Mouse (Mus musculus) cerebellum, postnatal 36 days (tissue): Measurements from ENCODE around the gene Irgc1.
"Not testable (repeated sequence)": the region's sequence is repeated elsewhere in the genome, so short reads cannot be mapped to it uniquely, and the experiment has no call there.

ENCODE experiments used
- DNase-seq, 2 experiments: peaks; one replicate each; pipeline ENCODE4 v3.0.0; 2021 to 2022; ENCODE audit warnings: mixed read lengths in 2 of 2

Gene Irgc1

DNA sequence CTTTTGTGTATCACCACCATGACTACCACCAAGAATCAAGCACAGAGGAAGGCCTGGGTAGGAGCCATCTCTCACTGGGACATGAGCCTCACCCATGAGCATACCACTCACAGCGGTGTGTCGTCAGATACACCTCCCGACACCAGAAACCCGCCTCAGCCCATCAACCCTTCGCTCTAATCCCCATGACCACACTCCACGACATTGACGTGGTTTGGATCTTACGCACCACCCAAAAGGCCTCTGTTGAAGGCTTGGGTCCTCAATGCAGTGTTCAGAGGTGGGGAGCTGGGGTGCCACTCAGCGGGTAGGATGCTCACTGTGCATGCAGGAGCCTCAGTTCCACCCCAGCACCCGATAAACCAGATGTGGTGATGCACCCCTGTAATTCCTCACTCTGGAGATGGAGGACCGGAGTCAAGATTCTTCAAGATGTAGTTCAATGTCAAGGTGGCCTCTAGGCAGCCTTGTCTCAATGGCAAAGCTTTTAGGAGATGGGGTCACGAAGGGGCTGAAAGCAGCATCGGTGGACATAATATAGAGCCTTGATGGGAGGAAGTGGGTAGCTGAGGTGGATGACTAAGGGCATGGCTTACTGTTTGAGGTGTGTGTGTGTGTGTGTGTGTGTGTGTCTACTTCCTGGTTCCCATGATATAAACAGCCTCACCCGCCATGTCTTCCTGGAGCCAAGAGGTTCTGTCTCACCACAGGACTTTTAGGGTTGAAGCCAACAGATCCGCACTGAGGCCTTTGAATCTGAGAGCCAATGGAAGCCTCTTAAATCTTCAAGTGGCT, 21.3 kb downstream of the Irgc1 start:
- DNase-seq = no peak

DNA sequence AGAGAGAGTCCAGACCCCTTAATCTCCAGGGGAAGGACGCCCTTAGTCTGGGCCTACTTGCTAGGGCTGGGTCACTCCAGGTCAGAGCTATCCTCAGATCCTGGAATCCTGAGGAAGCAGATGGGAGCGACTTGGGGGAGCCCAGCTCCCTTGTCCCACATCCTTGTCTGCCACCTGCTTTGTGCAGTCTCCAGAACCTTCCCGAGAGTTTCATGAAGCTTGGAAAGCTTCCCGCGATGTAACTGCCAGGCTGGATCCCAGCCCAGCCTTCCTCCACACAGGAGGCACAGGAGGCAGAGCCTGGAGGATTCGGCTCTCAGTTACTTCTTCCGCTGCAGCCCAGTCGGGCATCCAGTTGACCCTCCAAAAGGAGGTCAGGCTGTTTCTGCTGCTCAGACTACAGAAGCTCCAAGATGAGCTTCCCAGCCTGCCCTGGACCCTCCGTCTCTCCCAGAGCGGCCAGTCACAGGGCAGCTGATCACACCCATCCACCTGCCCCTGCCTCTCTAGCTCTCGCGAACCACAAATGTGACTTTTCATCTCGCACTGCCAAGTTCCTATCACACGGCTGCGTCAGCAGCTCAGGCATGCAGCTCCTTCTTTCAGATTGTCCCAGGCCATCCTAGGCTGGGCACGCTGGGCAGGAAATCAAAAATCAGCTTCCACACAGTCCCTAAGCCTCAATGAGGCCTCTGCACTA, 22.5 kb downstream of the Irgc1 start:
- DNase-seq = peak; percentile 94 to 96

DNA sequence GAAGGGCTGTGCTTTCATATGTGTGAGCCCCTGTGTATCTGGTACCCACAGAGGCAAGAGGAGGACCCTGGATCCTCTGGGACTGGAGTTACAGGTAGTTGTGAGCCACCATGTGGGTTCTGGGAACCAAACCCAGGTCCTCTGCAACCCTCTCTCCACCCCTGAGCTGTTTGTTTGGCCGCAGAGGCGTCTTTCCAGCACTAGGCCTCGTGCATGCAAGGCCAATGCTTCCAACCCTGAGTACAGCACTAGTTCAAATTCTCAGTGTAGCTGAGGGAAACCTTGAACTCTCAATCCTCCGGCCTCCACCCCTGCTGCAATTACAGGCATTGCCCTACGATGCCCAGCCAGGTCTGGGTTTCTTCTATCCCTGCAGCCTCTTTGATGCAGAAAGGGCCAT, 23.4 kb downstream of the Irgc1 start:
- no peak for DNase-seq

DNA sequence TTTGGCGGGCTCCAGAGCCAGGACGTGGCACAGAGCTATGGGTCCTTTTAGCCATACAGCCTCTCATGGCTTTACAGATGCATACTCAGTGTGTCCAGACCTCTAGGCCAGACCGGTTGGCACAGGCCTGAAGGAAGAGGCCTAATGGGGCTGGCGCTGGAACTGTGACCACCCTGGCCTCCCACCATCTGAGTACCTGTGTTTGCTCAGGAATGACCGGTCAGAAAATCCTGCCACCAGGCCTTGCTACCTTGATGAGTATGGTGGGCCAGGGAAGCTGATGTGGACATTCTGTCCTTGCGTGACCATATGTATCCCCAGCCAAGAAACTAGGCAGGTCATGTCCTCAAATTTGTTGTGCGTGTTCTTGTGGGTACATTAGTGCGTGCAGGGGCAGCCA, 24.9 kb downstream of the Irgc1 start:
- no peak for DNase-seq

DNA sequence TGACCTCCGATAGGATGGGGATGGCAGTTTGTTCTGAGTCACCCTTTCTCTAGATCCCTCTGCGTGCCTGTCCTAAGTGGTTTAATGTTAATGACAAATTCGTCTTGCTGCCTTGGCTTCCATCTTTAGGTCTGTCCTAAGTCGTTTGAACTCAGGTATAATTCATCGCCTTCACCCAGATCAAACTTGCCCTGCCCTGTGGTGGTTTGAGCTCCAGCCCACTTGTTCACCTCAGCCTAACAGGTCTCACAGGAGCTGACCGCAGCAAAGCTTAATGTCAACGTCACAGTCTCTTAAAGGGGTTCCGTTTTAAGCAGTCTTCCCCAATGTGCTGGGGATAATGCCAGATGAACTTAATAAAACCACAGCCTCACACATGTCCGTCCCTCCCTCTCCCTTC, 26.2 kb downstream of the Irgc1 start:
- DNase-seq = no peak

DNA sequence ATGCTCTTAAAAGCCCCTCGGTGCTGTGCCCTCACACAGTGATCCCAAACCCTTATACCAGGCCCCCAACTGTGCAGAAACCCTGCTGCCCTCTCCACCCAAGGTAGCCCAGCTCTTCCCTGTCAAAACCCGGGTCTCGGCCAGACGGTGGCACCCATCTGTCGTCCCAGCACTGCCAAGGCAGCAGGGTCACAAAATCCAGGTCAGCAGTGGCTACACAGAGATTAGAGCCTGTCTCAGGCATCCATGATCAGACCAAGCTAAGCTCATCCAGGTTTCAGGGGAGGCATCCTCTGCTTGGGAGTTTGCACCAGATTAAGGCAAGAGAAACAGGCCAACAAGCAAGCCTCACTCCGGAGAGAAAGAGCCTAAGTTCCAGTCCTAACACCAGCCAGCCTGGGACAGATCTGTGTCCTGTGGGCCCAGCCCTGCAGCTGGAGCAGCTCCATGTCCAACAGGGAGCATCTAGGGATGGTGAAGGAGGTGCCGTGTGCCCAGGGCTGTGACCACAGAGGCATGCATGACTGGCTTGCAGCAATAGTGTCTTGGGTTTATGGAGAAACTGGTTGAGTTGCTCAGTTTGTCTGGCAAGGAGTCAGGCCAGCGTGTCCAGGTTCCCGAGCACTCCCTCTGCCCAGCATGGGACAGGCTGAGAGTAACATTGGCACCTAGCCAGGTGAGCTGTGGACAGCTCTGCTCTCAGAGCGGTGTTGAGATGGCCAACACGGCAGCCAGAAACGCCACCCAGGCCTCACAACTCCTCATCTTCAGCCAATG, 28.0 kb downstream of the Irgc1 start:
- DNase-seq = peak; percentile 77 to 82

DNA sequence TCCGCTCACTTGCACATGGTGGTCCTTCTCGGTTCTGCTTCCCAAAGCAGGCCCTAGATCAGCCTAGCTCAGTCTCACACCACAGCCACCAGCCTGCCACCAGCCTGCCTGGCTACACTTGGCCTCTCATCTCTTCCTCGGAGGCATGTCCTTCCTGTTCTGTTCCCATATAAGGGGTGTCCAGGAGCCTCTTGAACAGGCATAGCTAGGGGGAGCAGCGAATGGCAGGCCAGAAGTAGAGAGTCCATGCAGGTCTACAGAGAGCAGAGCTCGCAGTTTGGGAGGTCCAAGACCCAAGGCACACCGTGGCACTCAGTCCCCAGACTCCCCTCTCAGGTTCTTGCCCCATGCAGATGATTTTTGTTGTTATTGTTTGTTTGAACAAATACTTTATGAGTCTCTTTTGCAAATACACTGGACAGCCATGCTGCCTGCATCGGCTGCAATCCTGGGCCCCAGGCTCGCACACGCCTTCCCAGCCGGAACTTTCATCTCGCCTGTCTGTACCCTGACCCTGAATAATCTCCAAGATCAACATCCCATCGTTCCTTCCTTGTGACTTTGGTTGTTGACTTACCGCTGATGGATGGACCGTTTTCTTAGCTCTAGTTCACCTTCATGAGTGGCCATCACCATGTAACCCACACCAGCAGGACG, 28.9 kb downstream of the Irgc1 start:
- DNase-seq = no peak

DNA sequence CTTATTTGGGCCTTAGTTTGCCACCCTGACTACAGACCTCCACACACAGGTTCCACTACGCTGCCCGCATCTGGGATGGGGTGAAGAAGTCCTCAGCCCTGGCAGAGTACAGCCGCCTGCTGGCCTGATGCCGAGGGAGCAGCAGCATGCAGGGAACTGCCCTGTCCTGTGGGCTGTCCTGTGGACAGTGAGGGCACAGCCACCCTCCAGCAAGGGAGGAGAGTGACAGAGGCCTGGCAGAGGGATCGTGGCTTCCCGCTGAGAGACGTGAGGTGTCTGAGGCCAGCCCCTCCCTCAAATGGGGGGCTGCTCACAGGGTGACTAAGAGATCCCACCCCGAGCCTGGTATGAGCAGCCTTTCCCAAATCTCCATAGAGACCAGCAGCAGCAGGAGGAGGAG, 29.8 kb downstream of the Irgc1 start:
- DNase-seq = peak; percentile 41 to 64

DNA sequence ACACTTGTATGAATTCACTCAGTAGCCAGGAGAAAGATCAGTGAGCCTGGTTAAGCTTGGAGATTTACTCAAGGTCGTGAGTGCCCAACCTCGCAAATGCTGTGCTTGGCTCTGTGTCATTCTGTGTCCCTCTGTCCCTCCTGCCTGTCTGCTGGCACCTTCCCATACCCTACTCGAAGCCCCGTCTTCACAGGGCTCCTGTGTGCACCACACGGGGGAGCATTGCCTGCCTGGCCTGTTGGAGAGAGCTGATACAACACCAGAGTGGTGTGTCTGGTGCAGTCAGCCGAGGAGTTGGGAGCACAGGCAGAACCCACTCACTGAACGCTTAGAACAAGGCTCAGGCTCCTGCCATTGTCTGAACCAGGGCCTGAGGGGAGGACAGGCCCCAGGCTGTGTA, 30.4 kb downstream of the Irgc1 start:
- no peak for DNase-seq

DNA sequence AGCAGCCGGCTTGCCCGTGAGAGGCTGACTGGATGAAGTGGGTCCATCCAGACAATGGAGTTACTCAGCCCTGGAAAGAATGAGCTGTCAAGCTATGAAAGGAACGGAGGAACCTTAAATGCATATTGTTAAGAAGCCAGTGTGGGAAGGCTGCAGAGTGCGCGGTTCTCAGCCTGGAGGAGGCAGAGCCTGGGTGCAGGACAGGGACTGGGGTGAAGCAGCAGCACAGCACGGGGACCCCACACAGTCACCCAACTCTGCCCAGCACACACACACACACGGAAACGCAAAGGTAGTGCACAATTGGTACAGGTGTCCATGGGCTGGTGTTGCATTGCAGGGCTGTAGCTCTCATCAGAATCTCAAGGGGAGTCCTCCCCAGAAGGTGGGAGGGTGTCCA, 32.5 kb downstream of the Irgc1 start:
- no peak for DNase-seq

DNA sequence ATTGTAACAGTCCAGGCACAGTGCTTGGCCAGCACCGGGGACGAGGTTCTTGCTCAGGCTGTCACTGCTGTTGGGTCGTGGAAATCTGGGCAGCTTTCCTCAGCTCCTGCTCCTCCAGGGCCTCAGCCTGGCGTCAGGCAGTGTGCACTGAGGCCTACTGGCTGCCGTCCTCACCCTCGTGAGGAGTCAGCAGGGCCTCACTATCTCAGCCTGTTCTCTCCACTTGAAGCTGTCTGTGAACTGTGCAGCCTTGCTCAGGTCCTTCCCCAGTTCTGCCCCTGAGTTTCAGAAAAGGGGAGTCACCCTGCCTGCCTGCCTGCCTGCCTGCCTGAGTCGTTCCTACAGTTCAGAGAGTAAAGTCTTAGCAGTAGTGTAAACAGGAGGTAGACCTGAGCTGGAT, 36.8 kb downstream of the Irgc1 start:
- no peak for DNase-seq

DNA sequence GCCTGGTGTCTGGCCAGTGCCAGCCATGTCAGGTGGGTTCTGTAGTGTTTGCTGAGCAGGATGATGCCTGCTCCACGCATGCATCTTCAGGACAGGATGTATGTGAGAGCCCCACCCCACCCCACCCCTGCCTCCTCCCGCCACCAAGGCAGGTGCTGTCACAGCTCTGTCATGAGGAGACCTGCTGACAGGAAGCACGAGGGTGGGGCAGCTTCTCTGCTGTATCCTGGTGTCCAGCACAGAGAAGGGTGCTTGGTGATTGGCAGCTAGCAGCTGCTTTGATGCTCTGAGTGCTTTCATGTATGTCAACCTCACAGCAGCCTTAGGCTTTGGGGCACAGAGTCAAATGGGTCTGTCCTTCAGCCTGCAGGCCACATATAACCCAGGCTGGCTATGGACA, 38.5 kb downstream of the Irgc1 start:
- no peak for DNase-seq

DNA sequence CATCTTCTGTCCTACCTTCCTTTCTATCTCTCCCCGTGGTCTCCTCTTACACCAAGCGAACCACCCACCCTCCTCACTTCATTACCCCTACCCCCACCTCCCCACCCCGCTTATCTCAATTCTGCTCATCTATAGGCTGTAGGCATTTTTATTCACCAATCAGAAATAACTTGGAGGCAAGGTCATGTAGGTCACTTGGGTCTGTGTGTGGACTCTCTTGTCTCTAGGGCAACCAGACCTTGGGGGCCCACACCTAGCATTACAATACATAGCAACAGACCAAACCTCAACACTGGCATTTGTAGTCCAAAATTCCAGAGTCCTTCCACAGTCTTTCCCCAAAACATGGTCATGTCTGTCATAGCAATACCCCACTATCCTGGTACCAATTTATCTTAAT, 41.3 kb downstream of the Irgc1 start:
- no peak for DNase-seq

DNA sequence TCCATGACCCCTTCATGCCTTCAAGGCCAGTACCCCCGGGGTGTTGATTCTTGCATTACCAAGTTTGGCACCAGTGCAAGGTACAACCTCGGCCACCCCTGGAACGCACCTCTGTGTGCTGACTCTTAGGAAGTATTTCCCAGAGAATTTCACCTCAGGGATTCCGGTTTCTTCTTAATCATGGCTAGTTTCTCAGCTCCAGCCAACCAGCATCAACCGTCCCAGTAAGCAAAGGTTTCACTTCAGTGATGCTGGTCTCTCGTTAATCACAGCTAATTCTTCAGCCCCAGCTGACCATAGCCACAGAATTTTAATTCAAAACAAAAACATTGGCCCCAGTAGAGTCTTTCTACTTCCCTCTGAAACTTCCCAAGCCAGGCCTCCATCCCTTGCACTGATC, 42.0 kb downstream of the Irgc1 start:
- no peak for DNase-seq

DNA sequence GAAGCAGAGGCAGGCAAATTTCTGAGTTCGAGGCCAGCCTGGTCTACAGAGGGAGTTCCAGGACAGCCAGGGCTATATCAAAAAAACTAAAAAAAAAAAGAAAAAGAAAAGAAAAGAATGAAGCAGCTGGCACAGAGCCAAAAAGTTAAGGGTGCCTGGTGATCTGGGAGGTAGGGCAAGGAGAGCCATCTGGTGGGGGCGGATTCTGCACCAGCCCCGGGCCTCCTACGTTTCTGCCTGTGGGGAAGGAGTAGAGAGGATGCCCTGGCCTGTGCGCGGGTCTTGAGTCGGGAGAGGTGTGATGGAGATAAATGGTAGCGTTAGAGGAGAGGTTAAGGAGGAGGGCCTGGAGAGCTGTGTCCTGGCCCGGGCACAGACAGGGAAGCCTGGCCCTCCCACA, 43.9 kb downstream of the Irgc1 start:
- DNase-seq = no peak

DNA sequence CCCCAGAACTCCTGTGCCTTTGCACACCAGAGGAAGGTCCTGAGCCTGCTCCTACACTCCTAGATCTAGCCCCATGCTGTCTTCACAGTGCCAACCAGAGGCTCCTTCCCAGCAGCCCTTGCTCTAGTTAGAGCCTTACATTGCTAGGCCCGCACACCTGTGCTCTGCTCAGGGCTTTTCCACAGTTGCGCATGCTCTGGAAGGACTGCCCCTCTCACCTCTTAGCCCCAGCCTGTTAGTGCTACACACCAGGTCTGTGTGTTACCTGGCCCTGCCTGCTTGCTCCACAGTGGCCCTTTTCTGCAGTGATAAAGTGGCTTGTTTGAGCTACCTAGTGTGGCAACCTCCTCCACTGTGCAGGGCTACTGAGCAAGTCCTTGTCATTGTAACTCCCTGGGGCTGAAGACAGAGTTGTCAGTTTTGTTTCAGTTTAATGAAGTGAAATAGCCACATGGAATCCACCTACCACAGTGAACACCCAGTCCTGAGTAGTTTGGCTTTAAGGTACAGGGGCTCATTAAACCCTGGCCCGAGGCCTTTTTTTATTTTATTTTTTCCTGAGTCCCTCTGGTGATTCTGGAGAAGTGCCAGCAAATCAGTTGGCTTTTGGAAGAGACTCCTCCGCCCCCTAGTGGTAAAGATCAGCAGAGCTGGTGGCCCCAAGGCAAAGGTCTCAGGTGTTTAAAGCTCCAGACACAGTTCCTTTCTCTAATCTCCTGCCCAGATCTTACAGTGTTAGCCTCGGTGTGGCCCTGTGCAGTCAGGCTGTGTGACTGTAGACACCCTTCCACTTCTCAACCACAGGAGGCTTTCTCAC, 45.4 kb downstream of the Irgc1 start:
- DNase-seq = peak; percentile 76 to 85

DNA sequence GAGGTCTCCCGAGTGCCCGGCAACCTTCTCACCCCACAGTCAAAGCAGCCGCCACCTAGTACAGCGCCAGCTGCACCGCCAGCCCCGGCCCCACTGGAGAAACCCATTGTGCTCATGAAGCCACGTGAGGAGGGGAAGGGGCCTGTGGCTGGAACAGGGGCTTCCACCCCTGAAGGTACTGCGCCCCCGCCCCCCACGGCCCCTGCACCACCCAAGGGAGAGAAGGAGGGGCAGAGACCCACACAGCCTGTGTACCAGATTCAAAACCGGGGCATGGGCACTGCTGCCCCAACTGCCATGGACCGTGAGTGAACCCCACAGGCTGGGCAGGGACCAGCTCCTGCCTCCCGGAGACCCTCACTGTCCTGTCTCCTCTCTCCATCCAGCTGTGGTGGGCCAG, 46.4 kb downstream of the Irgc1 start:
- DNase-seq = no peak

DNA sequence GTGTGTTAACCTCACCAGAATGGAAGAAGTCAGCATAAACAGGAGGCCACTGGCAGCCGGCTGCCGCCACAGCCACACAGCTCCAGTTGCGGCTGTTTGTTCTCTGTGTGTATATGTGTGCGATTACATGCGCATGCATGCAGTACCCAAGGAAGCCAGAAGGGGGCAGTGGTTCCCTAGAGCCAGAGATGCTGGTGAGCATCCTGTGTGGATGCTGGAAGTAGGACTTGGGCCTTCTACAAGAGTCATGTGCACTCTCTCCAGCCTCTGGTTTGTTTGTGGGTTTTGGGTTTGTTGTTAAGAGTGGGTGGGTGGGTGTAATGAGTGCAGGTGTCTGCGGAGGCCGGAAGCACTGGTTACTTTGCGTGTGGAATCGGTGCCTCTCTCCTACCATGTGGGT, 49.2 kb downstream of the Irgc1 start:
- DNase-seq = no peak

DNA sequence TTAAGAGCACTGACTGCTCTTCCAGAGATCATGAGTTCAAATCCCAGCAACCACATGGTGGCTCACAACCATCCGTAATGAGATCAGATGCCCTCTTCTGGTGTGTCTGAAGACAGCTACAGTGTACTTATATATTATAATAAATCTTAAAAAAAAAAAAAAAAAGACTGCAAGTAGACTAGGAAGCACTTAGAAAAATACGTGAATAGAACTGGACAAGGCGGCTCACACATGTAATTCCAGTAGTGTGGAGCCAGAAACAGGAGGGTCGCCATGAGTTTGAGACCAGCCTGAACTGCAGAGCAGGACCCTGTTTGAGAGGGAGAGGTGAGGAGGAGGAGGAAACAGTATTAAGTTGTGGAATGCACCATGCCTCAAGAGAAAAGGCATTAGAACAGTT, 51.6 kb downstream of the Irgc1 start:
- not testable (repeated sequence) for DNase-seq

DNA sequence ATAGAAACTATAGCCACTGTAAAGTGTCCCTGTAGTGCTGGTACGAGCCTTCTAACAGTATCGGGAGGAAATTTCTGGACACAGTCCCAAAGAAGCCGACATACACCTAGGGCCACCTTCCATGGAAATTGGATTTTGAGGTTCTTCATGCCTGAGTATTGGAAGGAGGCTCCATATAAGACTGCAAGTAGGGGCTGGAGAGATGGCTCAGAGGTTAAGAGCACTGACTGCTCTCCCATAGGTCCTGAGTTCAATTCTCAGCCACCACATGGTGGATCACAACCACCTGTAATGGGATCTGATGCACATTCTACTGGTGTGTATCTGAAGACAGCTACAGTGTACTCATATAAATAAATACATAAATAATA, 52.0 kb downstream of the Irgc1 start:
- no peak for DNase-seq

DNA sequence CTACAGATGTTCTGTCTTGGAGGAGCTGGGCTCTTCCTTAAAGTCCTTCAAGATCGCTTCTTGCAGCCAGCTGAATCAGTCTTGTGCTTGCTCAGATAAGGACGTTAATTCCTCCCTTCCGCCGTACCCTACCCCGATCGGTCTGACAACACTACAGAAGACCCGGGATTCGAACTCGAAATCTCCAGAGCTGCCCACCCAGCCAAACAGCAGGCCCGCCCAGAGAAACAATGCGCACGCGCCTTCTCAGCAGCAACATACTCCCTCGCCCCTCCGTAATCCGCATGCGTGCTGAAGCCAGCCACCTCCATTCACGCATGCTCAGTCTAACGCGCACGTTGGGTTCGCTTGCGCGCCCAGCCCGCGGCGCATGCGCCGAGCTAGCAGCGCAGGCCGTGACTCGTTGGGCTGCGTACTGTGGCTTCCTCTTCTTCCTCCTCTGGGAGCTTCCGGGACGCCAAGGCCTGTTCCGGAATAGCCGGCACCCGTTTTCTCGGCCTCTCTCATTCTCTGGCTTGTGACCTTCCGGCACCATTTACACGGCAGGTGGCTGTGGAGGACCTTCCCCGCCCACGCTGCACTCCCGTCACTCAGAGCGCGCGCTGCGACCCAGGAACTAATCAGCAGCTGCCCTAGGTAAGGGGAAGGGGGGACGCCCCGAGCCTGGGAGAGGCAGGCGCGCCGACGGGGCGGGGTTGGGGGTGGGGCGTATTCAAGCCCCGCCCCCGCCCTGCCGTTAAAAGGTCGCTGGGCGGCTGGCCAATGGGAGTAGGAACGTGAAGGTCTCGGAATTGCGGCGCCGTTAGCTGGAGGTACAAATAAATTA, 52.6 kb downstream of the Irgc1 start, which contains the start of gene Smg9:
Smg9 (plus strand) TSS at position 364 of the 826 bp plus-strand sequence.
- DNase-seq = peak; percentile 97
